Mouse (Mus musculus) embryo, embryonic 11 days (tissue): ENCODE measurements around the gene Clstn1.

ENCODE experiments used
- DNase-seq: peaks from one replicate; pipeline ENCODE4 v3.0.0-alpha.2; 2015

Gene Clstn1

GRCm38 (mm10) chr4:149641400-149641799 lies 55.1 kb downstream of the Clstn1 start:
- no peak for DNase-seq

DNA sequence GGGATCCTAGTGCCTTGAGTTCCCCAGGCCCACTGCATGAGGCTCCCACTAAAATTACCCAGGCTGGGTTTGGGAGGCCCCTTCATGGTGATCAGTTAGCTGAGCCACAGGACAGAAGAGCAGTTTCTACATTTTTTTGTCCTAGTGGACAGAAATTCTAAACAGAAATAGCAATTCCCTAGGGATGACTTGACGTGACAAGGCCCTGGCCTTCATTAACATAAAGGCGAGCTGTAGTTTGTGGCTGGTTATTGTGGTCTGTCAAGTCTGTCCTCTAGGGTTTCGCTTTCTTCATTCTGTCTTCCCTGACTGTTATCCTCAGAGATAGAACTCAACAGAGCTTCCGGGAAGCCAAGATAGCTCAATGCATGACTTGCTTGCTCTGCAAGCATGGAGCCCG lies 55.7 kb downstream of the Clstn1 start:
- DNase-seq = no peak

- no peak for DNase-seq
Observed at GRCm38 (mm10) chr4:149645761-149646160, 59.5 kb downstream of the Clstn1 start.

GRCm38 (mm10) chr4:149648031-149648805 lies 62.0 kb downstream of the Clstn1 start:
- no peak for DNase-seq

- DNase-seq = peak; percentile 80
Observed at GRCm38 (mm10) chr4:149650493-149651193, 64.4 kb downstream of the Clstn1 start.

- peak; percentile 38 for DNase-seq
Observed at GRCm38 (mm10) chr4:149654232-149654631, 68.0 kb downstream of the Clstn1 start.

DNA sequence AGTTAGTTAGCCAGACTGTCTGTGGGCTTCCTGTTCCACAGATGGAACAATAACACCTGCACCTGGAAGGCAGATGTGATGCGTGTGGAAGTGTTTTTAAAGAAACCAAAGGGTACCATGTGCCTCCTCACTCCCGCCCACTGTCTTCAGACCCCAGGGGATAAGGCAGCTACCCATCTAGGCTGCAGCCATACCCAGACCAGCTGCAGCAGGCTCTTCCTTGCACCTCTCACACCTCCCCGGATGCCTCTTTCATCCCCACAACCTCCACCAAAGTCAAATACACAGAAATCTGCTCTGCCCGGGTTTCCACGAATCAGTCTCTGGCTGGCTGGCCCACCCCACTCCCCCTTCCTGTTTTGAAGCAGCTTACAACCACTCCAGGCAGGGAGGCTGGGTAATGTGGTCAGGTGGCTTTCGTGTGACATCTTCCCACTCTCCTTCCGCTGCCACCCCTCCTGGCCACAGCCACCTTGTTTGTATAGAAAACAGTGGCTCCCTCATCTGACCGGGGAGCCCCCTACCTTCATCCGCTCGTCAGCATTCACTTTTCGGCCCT lies 71.7 kb downstream of the Clstn1 start:
- DNase-seq = no peak

GRCm38 (mm10) chr4:149659495-149660116 lies 73.3 kb downstream of the Clstn1 start:
- DNase-seq = no peak

DNA sequence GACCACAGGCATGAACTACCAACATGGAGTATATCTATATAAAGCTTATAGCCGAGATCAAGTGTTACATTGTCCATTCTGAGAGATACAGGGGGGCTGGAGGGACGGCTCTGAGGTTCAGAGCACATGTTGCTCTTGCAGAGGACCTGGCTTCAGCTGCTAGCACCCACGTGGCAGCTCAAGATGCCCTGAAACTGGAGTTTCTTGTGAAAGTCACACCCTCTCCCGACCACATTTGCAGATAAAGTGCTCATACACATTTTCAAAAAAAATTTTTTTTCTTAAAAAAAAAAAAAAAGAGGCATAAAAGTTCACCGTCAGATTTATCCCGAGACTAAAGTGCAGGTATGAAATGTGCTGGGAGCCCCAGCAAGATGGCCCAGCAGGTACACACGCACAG lies 74.3 kb downstream of the Clstn1 start:
- no peak for DNase-seq

DNA sequence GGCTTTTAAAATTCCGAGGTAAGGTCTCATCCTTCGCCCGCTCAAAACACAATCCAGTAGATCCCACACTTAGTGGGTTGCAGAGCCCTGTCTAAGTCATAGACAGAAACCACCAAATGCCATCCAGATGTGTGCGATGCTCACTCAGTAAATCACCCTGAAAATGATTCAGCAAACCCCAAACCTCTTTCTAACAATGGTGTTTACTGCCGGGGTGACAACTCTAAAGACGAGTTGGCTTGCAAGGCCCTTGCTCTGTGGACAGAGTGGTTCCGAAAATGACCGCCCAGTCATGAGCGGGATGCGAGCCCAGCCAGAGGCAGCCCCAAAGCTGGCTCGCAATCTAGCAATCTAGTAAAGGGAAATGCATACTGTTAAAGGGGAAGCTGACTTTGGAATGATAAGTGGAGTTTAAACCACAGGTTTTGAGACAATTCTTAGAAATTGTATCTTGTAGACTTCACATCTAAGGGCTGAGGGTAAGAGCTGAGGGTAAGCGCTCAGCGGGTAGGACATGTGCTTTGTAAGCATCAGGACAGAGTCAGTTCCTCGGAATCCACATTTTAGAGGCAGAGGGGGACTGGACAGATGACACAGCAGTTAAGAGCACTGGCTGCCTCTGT lies 75.8 kb downstream of the Clstn1 start:
- no peak for DNase-seq

GRCm38 (mm10) chr4:149663849-149664503 lies 77.7 kb downstream of the Clstn1 start:
- no peak for DNase-seq

DNA sequence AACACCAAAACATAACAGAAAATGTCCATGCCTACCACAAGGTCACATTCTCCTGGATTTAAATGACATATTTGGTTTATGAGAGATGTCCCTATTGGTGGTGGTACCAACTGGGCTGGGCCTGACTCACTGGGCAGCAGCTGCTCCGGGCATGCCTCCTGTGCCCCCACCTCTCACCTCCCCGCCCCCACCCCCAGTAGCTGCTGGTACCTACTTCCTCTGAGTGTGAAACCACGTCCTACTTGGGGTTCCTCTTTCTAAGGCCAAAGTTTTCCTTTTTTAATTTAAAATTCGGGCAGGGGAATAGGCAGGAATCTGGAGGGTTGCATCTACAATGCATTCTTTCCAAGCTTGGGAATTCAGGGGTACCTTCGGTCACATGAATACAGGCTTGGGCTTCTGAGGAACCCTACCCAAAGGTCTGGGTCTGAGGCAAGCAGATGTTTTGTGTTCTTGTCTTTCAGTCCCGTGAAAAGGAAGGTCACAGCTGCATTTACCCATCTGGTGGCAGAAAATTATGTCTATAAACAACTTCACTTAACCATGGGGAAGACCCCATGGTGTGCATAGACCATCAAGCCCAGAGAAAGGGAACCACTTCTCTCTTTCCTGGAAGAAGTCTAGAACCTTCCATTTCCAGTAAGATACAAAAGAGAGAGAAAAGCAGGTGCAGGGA lies 78.9 kb downstream of the Clstn1 start:
- no peak for DNase-seq

DNA sequence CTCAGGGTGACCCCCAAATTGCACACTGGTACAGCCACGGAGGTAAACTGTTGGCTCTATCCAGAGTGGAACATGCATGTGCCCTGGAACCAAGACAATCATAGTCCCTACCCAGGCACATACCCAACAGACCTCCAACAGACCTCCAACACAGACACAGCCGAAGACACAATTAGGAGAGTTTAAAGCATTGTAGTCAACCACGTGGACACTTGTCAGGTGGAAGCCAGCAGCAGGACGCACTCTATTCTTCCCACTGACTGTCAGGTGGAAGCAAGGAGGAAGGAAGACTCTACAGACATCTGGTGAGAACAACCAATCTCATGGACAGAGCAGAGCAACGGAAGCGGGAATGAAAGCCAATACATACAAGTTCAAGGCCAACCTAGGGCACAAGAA lies 79.4 kb downstream of the Clstn1 start:
- DNase-seq = no peak

GRCm38 (mm10) chr4:149671175-149671574 lies 84.9 kb downstream of the Clstn1 start:
- no peak for DNase-seq

DNA sequence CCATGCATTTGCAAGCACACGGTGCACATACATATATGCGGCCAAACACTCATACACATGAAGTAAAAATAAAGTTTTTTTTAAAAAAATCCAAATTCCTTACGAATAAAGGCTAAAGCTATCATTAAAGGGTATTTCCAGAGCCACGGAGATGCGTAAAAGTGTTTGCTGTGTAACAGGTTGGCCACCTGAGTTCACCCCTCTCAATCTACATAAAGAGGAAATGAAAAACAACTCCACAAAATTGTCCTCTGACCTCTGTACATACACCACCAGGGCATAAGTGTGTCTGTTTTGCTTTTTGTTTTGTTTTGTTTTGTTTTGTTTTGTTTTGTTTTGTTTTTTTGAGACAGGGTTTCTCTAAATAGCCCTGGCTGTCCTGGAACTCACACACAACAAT lies 86.5 kb downstream of the Clstn1 start:
- DNase-seq = no peak

- no peak for DNase-seq
Observed at GRCm38 (mm10) chr4:149674814-149675377, 88.6 kb downstream of the Clstn1 start.

DNA sequence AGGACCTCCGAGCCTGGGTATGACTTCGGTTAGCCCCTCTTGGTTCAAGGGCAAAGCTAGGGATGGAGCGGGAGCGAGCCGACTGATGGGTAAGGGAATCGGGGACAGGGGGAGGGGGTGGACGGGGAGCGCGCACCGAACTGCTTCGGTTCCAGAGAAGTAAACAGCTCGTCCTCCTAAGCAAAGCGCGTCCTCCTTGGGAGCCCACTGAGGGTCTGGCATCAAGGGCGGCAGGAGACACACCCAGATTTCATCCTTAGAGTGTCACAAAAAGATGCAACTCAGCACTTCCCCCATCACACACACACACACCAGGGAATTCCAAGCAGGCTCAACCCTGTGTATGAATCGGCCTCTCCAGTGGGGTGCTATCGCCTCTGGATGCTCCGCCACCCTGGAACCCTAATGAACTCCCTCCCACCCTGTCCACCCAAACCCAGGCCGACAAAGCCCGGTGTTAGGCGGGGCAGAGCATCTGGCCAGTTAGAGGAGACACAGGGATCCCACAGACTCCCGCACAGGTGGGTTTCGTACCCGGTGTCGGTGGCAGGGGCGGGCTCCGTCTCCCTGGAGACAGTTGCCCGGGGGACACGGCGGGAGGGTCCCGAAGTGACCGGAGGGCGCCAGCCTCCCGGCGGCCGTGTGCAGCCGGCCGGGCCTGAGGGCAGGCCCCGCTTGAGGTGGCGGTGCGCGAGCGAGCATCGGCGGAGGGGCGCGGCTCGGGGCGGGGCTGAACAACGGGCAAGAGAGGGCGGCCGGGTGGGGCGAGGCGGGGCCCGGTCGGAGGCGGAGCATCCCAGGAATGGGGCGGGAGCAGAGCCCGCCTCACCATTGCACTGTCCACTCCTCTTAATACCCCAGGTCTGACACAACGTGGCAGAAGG lies 89.4 kb downstream of the Clstn1 start:
- DNase-seq = peak; percentile 89

- DNase-seq = no peak
Observed at GRCm38 (mm10) chr4:149678006-149678405, 91.7 kb downstream of the Clstn1 start.

- no peak for DNase-seq
Observed at GRCm38 (mm10) chr4:149679056-149679770, 92.9 kb downstream of the Clstn1 start.

DNA sequence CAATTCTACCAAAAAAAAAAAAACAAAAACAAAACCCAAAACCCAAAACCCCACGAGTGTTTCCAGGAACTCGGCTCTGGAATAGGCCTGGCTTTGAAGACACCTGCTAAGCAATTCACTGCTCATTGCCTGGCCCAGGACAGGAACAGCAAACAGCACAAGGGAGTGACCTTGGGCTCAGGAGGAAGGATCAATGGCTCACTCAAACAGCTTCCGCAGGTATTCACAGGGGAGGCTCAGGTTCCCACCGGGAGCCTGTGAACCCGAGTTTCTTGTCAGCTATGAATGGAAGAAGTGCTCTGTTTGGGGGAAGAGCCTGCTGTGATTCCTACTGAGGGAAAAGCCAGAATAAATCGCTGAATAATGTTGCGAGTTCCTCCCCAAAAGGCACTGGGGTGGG lies 97.6 kb downstream of the Clstn1 start:
- DNase-seq = no peak
